Mouse (Mus musculus) heart, postnatal 0 days (tissue): ENCODE data around the gene Slc33a1.

Source experiments
- CTCF ChIP-seq: IDR thresholded peaks from 2 replicates; pipeline ENCODE4 v1.5.1; 2016; ENCODE audit warnings: antibody characterized with exemption, control low read depth, low read depth
- EP300 ChIP-seq: IDR thresholded peaks from 2 replicates; pipeline ENCODE4 v1.6.1; 2016; ENCODE audit warnings: antibody characterized with exemption, low read depth

- TF ChIP-seq CTCF: no peak
- no peak for TF ChIP-seq EP300
These were observed 72.4 kb downstream of the Slc33a1 start for GRCm38 (mm10) chr3:63892154-63892553.
